Mouse (Mus musculus) megakaryocyte progenitor cell, adult 5-6 weeks (primary cell): Measurements from ENCODE around the gene Top1. TPM values are rescaled to one million over a fixed set of nuclear protein-coding genes. Genes with fewer than 3 reads are reported as not detected.

Experiments
- ATAC-seq: replicated peaks from 2 replicates; pipeline ENCODE4 v1.8.0; 2016; ENCODE audit warnings: mild to moderate bottlenecking, moderate TSS enrichment, inconsistent platforms; ENCODE audit not compliant: poor library complexity
- total RNA-seq, 2 experiments: library from RNA; stranded (forward) in 1 of 2; stranded (reverse) in 1 of 2; fragments of 157-497, 149-512 nt in 1 of 2; fragments of 200-1000 nt in 1 of 2; gene quantifications; 2 replicates each; pipeline versions ENCODE4 v1.2.3 to v1.2.4; 2015 to 2017

Top1 gene
- total RNA-seq, 2 experiments from 2014 or later, result 119 to 149 TPM

DNA sequence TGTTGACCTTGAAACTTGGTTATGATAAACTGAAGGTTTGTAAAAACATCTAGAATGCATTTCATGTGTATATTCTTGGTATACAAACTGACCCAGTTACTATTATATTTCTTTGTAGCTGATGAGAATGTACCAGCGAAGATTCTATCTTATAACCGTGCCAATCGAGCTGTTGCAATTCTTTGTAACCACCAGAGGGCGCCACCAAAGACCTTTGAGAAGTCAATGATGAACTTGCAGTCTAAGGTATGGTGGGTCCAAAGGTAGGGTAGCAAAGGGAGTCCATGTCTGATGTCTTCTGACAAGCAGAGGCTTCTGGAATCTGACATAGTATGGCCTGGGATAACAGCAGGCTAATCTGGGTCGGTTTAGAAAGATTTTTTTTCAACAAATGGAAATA is 71.6 kb downstream of the Top1 start:
- peak; percentile 80 for ATAC-seq

DNA sequence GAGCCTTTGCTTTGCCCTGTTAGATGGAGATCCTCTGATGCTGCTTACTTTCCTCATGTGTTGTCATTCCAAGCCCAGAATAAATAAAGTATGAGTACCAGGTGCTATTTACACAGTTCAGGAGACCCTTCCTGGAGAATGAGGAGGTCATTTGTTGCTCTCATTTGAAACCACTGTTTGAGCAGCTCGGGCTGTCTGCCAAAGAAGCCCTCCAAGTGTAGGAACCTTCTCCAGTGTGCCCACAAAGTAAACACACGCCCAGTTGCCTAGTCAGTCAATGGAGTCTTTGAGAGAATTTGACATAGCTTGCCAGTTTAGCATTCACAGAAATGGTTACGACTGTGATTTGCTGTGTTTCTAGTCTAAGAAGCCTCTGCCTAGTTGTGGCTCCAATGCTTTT is 73.1 kb downstream of the Top1 start:
- ATAC-seq, result no peak

DNA sequence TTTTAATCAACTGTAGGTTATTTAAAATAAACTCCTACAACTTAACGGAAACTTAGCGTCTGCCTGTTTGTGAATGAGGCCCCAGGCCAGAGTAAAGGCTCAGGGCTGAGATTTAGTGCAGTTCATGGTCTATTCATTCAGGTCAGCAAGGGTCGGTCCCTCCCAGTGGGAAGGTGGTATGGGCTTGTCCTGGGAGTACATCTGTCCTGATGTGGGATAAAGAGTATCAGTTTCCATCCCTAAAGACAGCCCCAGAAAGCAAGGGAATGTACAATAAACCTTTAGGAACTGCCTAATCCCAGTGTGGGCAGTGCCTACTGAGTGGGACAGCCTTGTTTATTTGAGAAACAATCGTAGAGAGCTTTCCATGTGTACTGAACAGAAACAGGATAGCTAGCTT is 77.0 kb downstream of the Top1 start:
- no peak for ATAC-seq

DNA sequence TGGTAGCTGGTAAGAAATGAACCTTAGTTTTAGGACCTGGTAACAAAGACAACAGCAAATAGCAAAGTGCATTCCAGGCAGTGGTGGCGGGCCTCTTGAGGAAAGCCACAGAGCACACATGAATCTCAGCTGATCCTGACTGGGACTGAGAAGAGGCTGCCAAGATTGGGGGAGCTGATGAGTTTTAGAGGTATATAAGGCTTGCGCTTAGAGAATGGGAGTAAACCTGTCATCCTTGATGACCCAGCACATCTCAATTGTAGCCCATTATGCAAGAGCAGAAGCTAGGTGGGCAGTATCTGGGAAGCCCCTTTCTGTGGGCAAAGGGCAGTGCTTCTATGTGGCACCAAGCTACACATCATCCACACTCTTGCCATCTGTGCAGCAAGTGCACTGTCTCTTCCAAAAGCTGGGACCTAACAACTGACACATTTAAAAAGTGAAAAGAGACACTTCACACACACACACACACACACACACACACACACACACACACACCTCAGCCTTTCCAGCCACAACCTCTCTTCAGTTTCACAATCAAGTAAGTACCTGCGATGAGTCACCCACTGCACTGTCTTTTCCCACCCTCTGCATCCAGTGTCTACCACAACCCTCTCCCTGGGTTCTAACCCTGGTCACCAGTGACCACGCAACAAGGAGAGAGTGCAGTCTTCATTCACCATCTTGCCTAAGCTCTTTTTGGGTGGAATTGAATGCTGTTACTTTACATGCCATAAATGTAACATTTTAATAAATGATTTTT is 78.1 kb downstream of the Top1 start:
- peak; percentile 15; the same call in 1 of the 2 replicates for ATAC-seq

DNA sequence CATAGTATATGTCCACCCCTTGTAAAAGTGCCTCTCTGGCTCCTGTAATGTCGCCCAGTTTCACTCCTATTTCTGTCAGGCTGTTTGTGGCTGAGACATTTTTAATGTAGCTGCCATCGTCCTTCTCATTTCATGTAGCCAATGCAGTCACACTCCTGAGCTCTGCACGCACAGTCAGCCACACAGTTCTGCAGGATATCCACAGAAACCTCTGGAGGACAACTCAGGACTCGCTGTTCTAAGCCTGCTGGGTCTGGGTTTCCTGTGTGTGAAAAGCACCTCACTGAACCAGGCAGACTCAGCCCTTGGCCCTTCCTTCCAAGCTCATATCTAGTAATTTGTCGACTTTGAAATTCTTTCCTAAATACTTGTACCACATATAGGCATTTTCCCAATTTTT is 78.8 kb downstream of the Top1 start:
- no peak for ATAC-seq

DNA sequence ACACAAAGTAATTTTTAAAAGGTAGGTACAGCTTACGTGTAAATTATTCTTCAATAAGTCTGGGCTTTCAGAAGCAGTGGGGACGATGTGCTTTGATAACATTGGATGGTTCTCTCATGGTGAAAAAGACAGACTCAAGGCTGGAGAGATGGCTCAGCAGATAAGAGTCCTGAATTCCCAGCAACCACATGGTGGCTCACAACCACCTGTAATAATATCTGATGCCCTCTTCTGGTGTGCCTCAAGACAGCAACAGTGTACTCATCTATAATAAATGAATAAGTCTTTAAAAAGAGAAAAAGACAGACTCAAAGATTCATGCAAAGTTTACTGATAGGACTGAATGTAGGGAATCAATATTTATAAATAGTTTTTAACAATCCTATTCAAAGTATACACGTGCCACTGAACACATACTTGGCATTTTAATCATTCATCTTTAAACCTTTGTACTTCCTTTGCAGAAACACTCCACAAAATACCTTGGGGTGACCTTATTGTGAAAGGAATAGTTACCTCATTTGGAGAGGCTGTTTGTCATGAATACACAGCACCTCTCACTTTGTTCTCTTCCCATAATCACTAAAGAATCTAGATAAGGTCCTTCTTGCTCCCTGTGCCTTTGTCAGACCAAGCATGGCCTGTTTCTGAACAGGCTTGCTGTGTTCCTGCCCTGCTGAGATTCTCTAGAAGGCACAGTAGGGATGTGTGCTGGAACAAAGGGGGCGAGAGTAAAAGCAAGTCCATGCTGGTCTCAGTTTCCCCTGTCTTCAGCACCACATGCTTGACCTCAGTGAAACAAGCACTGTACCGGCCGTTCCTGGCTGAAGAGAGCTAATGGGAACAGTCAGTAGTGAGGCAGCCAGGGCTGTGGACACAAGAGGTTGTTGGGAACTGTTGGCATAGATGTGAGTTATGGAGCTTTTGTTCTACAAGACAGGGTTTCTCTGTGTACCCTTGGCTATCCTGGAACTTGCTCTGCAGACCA is 80.5 kb downstream of the Top1 start:
- no peak for ATAC-seq

DNA sequence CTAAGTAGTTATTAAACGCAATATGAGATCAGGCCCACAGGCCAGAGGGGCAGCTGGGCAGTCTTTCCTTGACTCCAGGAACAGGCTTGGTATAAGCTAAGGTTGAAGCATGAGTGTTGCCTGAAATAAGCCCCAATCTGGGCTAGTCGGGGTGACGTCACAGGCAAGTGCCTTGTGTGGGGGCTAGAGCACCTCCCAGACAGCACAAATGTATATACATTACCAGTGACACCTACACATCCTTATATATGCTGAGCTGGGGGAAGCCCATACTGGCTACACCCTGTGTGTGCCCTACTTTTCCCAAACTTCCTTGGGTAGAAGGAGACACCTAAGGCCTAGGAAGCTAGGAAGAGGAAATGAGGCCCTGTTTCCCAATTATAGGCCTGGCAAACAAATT is 83.3 kb downstream of the Top1 start:
- no peak for ATAC-seq

DNA sequence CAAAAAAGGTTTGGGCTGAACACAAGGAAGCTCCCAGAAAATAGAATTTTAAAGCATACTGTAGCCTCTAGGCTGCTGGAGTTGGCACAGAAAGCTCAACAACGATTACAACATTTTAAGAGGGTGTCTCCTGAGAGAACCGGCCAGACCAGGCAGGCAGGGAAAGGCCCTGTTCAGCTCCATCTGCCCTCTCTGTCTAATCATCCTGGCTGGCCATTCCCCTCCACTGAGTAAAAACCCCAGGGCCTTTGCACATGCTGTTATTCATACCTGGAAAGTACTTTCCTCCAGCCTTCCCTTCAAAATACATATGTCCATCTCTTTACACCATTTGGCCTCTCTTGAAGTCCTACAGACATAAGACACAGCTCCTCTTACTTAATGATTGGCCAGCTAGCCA is 83.7 kb downstream of the Top1 start:
- no peak for ATAC-seq

DNA sequence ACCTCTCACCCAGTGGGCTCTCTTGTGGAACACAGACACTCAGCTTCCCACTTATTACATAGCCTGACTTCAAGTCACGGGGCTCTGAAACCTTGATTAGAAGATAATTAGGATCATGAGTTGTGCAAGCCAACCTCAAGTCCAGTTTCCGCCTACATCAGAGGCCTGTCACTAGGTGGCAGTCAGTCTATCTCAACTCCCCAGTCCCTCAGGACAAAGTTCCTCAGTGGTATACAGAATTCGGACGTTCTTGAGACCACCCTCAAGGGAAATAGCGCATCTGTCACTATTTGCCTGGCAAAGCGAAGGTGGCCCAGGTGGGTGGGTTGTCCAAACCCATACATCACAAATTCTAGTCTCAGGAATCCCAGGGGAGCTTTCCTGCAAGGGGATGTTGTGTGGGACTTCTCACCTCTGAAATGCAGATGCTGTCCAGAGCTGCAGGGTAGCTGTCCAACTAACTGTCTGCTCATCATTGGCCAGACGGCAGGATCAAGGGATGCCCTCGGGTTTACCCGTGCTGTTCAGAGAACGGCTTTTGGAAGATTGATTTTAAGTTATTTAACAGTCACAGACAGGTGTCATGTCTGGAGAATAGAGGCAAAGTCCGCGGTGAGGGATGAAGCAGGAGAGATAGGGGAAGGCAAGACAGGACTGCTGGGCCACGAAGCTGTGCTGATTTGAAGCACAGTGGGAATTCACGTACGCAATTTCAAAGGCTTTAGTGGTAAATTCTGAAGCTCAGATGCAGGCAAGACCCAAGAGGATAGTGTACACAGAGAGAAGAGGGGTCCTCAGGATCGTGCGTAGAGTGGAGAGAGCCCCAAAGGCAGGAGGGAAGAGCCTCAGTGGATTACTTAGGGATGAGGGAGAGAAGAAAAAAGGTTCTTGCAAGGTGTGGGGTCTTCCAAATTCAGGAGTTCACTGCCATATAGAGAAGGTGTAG is 84.4 kb downstream of the Top1 start:
- ATAC-seq, result peak; percentile 55

DNA sequence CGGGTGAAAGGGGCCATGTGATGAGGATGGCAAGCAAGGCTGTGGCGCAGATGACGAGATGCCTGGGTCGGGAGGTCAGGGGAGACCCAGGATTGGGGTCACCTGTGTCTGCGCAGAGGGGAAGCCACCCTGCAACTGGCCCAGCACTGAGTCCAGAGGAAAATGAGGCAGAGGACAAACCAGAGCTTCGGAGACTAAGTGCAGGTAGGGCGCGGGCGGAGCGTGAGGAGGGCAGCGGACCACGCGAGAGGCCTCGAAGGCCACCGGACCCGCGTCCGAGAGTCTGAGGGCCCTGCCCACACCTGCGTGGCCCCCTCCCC is 85.1 kb downstream of the Top1 start:
- ATAC-seq, result no peak; the same call in 1 of the 2 replicates

DNA sequence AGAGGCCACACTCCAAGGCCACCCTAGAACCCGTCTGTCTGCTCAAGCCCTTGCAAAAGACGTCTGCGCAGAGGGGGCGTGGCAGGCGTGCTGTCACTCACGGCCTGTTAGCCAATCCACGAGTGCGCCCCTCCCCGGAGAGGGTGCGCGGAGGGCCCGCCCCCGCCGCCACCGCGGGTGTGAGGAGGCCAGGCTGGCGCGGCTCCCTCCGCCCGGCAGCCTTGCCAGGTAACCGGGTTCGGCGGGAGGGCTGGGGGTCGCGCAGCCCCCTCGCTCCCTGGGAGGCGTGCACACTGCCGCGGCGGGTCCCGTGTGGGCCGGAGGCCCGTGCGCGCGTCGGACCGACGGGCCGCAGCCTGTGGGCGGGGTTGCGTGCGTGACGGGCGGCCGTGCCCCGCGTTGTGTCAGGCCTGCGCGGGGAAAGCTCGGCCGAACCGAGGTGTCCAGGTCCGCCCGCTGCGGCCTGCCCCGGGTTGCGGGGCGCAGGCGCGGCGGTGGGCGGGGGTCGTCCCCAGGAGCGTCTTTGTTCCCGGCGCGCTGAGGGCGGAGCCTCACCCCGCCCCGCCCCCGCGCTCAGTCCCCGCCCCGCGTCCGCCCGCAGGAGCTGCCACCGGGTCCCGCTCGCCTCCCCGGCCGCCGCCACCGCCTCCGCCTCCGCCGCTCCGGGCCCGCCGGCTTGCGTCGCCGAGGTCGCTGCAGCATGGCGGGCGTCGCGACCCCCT is 85.6 kb downstream of the Top1 start, which contains the start of gene Plcg1:
Plcg1 (plus strand) TSS at position 184 of the 722 bp plus-strand sequence.
- ATAC-seq, result peak; percentile 81

DNA sequence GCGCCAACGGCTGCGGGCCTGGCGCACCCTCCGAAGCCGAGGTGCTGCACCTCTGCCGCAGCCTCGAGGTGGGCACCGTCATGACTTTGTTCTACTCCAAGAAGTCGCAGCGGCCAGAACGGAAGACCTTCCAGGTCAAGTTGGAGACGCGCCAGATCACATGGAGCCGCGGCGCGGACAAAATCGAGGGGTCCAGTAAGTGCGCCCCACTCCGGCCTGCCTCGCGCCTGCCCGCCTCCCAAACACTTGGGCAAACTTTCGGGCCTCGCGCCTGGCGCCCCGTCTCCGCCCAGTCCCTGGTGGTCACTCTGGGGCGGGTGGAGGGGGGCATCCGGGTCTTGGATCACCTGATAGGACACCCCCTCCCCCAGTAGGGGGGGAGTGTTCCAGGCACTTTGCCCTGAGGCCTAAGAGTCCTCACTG is 86.2 kb downstream of the Top1 start:
- ATAC-seq, result no peak

DNA sequence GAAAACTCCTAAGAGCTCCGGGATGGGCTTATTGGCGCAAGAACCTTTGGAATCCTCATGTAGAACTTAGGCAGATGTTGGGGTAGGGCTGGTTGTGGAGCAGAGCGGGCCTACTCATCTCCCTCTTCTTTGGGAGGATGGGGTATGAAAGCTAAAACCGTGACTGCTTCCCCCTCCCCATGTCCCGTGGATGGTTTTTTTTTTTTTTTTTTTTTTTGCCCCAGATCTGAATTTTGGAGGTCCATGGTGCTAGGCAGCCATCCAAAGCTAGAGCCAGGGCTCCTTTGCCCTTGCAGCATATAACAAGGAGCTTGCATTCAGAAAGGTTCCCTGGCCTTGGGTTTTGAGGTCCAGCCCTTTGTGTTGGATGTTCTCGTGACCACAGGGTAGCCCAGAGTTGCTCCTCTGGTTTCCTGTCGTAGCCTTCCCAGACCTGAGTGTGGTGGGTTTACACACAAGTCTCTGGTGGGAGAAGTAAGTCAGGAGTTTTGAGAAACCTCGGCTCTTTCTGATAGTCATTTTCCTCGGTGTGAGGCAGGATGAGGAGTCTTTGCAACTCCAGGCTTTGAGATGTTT is 86.8 kb downstream of the Top1 start:
- no peak for ATAC-seq

DNA sequence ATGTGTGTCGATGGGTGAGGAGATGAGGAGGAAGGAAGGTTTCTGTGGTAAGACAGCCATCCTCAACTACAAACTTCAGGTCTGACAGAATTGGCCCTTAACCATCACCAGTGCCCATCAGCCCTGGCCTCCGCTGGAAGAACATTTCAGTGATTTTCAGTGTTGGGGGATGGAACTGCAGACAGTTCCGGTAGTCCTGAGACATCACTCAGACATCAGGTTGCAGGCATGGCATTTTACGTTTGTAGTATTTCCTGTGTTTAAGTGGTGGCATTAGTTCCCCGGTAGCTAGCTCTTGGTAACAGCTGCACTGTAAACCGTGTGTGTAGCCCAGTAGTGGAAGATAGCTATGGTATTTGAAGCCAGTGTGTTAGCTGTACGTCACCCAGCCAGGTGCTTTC is 87.4 kb downstream of the Top1 start:
- no peak for ATAC-seq

DNA sequence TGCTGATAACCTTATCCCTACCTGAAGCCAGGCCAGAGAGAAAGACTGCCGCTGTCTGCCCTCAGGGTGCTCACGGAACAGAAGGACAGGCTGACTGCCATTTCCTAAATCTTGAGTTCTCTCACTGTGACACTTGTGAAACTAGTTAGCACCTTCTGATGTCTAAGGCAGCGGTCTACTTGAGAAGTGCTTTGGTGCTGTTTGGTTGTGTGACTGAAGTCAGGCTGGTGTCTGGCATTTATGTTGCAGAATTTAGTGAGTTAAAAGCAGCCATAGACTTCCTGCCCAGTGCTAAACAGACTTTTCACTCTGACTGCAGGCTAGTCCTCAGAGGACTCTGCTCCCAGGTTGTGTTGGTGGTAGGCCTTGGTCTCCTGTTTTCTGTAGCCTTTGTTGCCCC is 88.6 kb downstream of the Top1 start:
- no peak for ATAC-seq

DNA sequence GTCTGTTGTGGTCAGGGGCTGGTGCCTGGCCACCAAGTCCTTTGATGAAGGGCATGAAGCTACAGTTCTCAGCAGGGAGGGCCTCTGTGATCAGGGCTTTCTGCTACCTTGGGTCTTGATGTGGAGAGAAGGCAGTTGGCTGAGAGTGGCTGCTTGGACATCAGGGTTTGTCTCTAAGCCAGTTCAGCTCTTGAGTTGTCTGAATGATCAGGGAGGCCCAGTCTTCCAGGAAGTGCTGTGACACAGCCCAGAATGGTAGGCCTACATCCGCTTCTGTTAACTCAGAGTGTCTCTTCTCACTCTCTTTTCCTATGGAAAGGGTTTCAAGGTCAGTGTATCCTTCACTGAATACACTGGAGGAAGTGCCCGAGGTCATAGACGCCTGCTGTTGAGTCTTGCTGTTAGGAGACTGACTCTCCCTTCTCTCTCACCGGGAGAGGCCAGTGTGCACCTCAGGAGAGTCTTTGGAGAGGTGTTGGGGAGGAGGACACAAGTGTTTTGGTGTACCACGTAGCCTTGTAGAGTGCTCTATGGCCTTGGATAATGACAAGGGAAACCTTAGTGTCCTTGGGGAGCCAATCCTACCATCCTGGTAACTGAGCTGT is 90.1 kb downstream of the Top1 start:
- no peak for ATAC-seq

DNA sequence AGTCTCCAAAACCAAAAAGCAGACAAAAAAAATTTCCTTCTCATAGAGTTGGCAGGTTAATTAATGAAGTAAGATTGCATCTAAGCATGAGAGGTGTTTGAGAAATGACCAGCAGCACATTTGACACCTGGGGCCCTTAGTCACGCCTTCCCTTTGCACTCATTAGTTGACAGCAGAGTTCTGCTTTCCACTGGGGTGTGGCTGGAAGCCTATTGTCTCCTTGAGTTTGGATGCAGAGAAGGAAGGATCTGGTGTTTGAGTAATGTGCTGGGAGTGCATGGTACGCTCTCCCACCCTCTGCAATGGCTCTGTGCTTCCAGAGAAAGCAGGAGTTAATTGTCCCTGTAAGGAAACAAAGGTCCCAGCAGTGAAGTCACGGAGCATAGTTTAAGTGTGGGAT is 90.8 kb downstream of the Top1 start:
- no peak for ATAC-seq

DNA sequence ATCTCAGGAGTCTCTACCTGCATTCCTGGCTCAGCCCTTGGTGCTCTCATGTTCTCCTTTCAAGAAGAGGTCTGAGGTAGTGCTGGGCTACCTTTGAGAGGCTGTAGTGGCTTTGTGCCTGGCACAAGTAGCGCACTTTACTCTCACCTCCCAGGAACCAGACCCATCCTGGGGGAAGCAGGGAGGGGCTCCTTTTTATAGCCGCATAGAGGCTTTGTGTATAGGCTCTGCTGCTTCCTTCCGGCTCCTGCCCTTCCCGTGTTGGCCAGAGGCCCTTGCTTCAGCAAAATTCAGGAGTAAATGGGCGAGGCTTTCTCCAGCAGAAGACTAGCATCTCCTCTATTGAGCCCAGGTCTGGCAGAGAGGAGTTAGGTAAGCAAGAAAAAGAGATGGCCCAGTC is 92.7 kb downstream of the Top1 start:
- ATAC-seq, result no peak

DNA sequence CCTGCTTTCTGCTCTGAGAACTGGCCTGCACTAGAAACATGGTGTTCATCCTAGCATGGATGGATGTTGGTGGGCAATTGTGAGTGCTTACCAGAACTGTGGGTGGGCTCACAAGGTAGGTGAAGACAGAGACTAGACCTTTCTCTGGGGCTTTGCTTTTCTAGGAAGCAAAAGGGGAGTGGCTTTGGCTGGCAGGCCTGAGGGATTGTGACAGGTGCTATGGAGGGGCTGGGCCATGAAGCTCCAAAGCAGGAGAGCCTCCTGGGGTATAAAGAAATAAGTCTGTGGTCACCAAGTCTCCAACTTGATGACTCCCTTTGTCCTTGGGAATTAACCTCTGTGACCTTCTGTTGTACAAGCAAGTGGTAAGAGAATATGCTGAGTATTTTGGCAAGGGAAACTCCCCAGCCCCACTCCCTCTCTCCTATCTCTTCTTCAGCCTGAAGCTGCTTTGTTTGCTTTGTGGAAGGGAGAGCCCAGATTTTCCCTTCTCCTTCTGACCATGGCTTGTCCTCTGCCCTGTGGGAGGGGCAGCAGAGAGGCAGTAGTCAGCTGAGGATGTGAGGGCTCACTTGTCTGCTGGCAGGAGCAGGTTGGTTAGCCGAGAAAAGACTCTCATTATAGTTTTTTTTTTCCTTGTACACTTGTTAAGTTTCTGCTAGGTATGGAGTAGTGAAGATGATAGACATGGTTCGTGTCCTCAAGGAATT is 94.1 kb downstream of the Top1 start:
- no peak for ATAC-seq
